Mouse (Mus musculus): ENCODE data around the gene Myom1.
"Not testable (repeated sequence)": the region's sequence is repeated elsewhere in the genome, so short reads cannot be mapped to it uniquely, and the experiment has no call there.

Gene Myom1

GRCm38 (mm10) chr17:71002081-71002743 lies at the start of gene Myom1:
Myom1 (plus strand) TSS chr17:71002633.
- DNase-seq (ENCODE audit: low spot score) = peak; percentile 98

GRCm38 (mm10) chr17:70963546-70963945 lies 38.9 kb upstream of the Myom1 start:
- DNase-seq (ENCODE audit: low spot score) = peak; percentile 81

GRCm38 (mm10) chr17:70965281-70965680 lies 37.2 kb upstream of the Myom1 start:
- DNase-seq (ENCODE audit: low spot score) = no peak

GRCm38 (mm10) chr17:70966126-70966525 lies 36.3 kb upstream of the Myom1 start:
- DNase-seq (ENCODE audit: low spot score) = no peak

GRCm38 (mm10) chr17:70967191-70967590 lies 35.2 kb upstream of the Myom1 start:
- no peak for DNase-seq (ENCODE audit: low spot score)

GRCm38 (mm10) chr17:70967646-70968045 lies 34.8 kb upstream of the Myom1 start:
- DNase-seq (ENCODE audit: low spot score) = no peak

- no peak for DNase-seq (ENCODE audit: low spot score)
Observed at GRCm38 (mm10) chr17:70968606-70969191, 33.7 kb upstream of the Myom1 start.

- no peak for DNase-seq (ENCODE audit: low spot score)
Observed at GRCm38 (mm10) chr17:70971206-70971605, 31.2 kb upstream of the Myom1 start.

GRCm38 (mm10) chr17:70973398-70973797 lies 29.0 kb upstream of the Myom1 start:
- DNase-seq (ENCODE audit: low spot score) = no peak

- DNase-seq (ENCODE audit: low spot score) = not testable (repeated sequence)
Observed at GRCm38 (mm10) chr17:70974065-70974464, 28.4 kb upstream of the Myom1 start.

- no peak for DNase-seq (ENCODE audit: low spot score)
Observed at GRCm38 (mm10) chr17:70977799-70978198, 24.6 kb upstream of the Myom1 start.

GRCm38 (mm10) chr17:70979345-70980223 lies 22.8 kb upstream of the Myom1 start:
- DNase-seq (ENCODE audit: low spot score) = no peak

GRCm38 (mm10) chr17:70985501-70986354 lies 16.7 kb upstream of the Myom1 start:
- no peak for DNase-seq (ENCODE audit: low spot score)

- DNase-seq (ENCODE audit: low spot score) = no peak
Observed at GRCm38 (mm10) chr17:70986355-70986740, 16.1 kb upstream of the Myom1 start.

GRCm38 (mm10) chr17:70986831-70987660 lies 15.4 kb upstream of the Myom1 start:
- DNase-seq (ENCODE audit: low spot score) = no peak

GRCm38 (mm10) chr17:70988337-70988767 lies 14.1 kb upstream of the Myom1 start:
- DNase-seq (ENCODE audit: low spot score) = no peak

- no peak for DNase-seq (ENCODE audit: low spot score)
Observed at GRCm38 (mm10) chr17:70989430-70989829, 13.0 kb upstream of the Myom1 start.

- no peak for DNase-seq (ENCODE audit: low spot score)
Observed at GRCm38 (mm10) chr17:70989991-70990390, 12.4 kb upstream of the Myom1 start.

GRCm38 (mm10) chr17:70990403-70991303 lies 11.8 kb upstream of the Myom1 start:
- DNase-seq (ENCODE audit: low spot score) = peak; percentile 66

All from urinary bladder, postnatal 10 days (tissue).